Comparison of ENCODE assay signal across 9 mouse cellular contexts in the genomic region with DNA sequence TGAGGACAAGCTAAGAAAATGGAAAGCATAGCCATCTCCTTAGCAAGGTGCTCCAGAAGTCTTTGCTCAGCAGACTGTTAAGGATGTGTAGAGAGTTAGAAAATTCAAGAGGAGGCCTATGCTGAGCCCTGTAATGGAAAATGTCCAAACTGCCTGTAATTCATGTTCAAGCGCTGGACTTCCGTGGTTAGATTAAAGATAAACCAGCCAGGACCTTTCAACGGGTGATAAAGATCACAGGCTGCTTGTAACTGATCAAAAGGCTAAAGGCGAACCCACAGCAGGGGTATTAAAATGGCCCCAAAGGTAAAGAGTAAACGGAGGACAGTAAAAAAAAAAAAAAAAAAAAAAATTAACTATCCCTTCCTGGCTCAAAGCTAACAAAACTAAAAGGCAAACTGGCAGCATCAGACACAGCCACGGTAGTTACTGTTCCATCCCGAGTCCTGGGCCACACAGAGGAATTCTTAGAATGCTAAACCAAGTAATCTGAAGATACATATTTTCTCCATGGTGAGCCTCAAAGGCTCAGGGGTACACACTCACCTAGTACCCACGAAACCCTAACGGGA. TPM values are rescaled to one million over a fixed set of nuclear protein-coding genes. Genes with fewer than 3 reads are reported as not detected.
A peak's percentile ranks its signal among the peaks of the same experiment; 100 is the strongest.
DNase-seq lines count a peak whose midpoint lies in the region; ATAC-seq and TF ChIP-seq lines count a peak whose summit lies in the region.
"Had no signal": no experiment of that assay in that cellular context is flagged by ENCODE, and none has a peak within 500 bp of the region (broad histone marks: within the 10 kb centered on the region; RNA-seq: fewer than 3 reads in every experiment).

No protein-coding gene starts in this region.

- H3K36me3 ChIP-seq in hindbrain, embryonic 16.5 days (ENCODE audit: control insufficient read depth, insufficient read depth, low read length), result no peaks in the 10 kb centered on the region
- H3K36me3 ChIP-seq in liver, postnatal 0 days (replicated peaks; ENCODE audit: insufficient read depth, low read length), result no peaks in the 10 kb centered on the region

- H3K9me3 ChIP-seq in hindbrain, embryonic 16.5 days (ENCODE audit: control insufficient read depth, low read length), result no peaks in the 10 kb centered on the region
- no peaks in the 10 kb centered on the region for H3K9me3 ChIP-seq in liver, postnatal 0 days (ENCODE audit: low read length)

- no peaks in the 10 kb centered on the region for H3K27me3 ChIP-seq in hindbrain, embryonic 16.5 days (replicated peaks; ENCODE audit: control insufficient read depth, insufficient read depth, low read length)
- H3K27me3 ChIP-seq in liver, postnatal 0 days (ENCODE audit: insufficient read depth, low read length), result no peaks in the 10 kb centered on the region

- no peak for TF ChIP-seq EP300 in liver, postnatal 0 days (IDR thresholded peaks at IDR 0.05; ENCODE audit: low read depth)

- peak overlapping the region; percentile 81 for H3K4me2 ChIP-seq in hindbrain, embryonic 16.5 days (ENCODE audit: low read length)
- peak overlapping the region; percentile 71 for H3K4me2 ChIP-seq in liver, postnatal 0 days (ENCODE audit: low read depth, low read length)

- peak overlapping the region; percentile 99 for H3K27ac ChIP-seq in gastrocnemius, adult 2 months
- no peak overlapping the region; the same call in 1 of the 2 replicates for H3K27ac ChIP-seq in hindbrain, embryonic 16.5 days (ENCODE audit: low read depth, low read length)
- peak overlapping the region; percentile 90 for H3K27ac ChIP-seq in liver, postnatal 0 days (ENCODE audit: low read depth)

- DNase-seq in gastrocnemius, adult 2 months, result no peak
- DNase-seq in gastrocnemius, postnatal 36 days, result no peak
- DNase-seq in NIH3T3 (ENCODE audit: low read depth), result peak; percentile 40
- DNase-seq in liver, postnatal 0 days, result no peak
- DNase-seq in cerebellum, adult 11 months, result no peak

- H3K4me3 ChIP-seq in gastrocnemius, adult 2 months, result peak overlapping the region; percentile 99
- no peak overlapping the region for H3K4me3 ChIP-seq in hindbrain, embryonic 16.5 days (ENCODE audit: low read length)
- peak overlapping the region; percentile 67 for H3K4me3 ChIP-seq in liver, postnatal 0 days (ENCODE audit: low read depth, low read length)

- 75% methylated on average over 9 of the region's 9 CpGs for WGBS in hindbrain, embryonic 16.5 days
- 24% methylated on average over 9 of the region's 9 CpGs for WGBS in liver, postnatal 0 days (ENCODE audit: insufficient replicate concordance)

- peak overlapping the region; percentile 88 for H3K9ac ChIP-seq in hindbrain, embryonic 16.5 days (ENCODE audit: low read depth, low read length)
- peak overlapping the region; percentile 71 for H3K9ac ChIP-seq in liver, postnatal 0 days (replicated peaks)

- no peak for TF ChIP-seq CTCF in gastrocnemius, adult 2 months (IDR thresholded peaks at IDR 0.05)
- no peak for TF ChIP-seq CTCF in liver, postnatal 0 days (IDR thresholded peaks at IDR 0.05; ENCODE audit: low read depth)

- H3K4me1 ChIP-seq in hindbrain, embryonic 16.5 days (ENCODE audit: control insufficient read depth, insufficient read depth, low read depth, low read length), result peaks cover 28% of the 10 kb centered on the region
- peaks cover 42% of the 10 kb centered on the region for H3K4me1 ChIP-seq in liver, postnatal 0 days (ENCODE audit: insufficient read depth)

- no peak for ATAC-seq in hindbrain, embryonic 16.5 days
- ATAC-seq in liver, postnatal 0 days, result no peak
- no peak for ATAC-seq in megakaryocyte progenitor cell, adult 5-6 weeks (replicated peaks; ENCODE audit: poor library complexity)
- ATAC-seq in erythroid progenitor cell, adult 5-6 weeks (replicated peaks; ENCODE audit: low FRiP score, poor library complexity, severe bottlenecking), result no peak

- intact Hi-C loops in gastrocnemius, adult 2 months (cut with DNase I), result loop anchor here (2.0 kb wide), 1 partner anchor 14 kb away; no protein-coding TSS in a partner anchor
- intact Hi-C loops in gastrocnemius, postnatal 36 days (cut with DNase I), result no loop called here

RNA-seq across cellular contexts. Expression of a gene that starts 1.2 kb away (rescaled TPM):
- 10 to 100 TPM; 28.3 to 28.4 TPM for total RNA-seq in gastrocnemius, adult 2 months (2021)
- 10 to 100 TPM; 26.1 to 29.2 TPM for total RNA-seq in gastrocnemius, postnatal 36 days (2021)
- 24.3 and 25.7 TPM in 2 replicates for polyA plus RNA-seq in hindbrain, embryonic 16.5 days (2015; fragmentation: Nextera tagmentation; extraction: Ambion mirVana)
- 38.1 and 39.5 TPM in 2 replicates for polyA plus RNA-seq in liver, postnatal 0 days (2015; fragmentation: Nextera tagmentation; extraction: Ambion mirVana)
- 14.3 and 17.8 TPM in 2 replicates for total RNA-seq in megakaryocyte progenitor cell, adult 5-6 weeks (2015)
- 20.4 and 24.8 TPM in 2 replicates for total RNA-seq in megakaryocyte progenitor cell, adult 5-6 weeks (2017)
- 16.8 and 18.4 TPM in 2 replicates for total RNA-seq in erythroid progenitor cell, adult 5-6 weeks (2015; ENCODE audit: low replicate concordance)
- 4.1 and 7.6 TPM in 2 replicates for total RNA-seq in erythroid progenitor cell, adult 5-6 weeks (2017; ENCODE audit: low replicate concordance)

RNA-seq across cellular contexts. Expression of a gene that starts 15.0 kb away (rescaled TPM):
- 1 to 10 TPM; 7.4 to 9.1 TPM for total RNA-seq in gastrocnemius, adult 2 months (2021)
- 1 to 10 TPM; 7.2 to 8.3 TPM for total RNA-seq in gastrocnemius, postnatal 36 days (2021)
- 77.6 and 86.3 TPM in 2 replicates for polyA plus RNA-seq in hindbrain, embryonic 16.5 days (2015; fragmentation: Nextera tagmentation; extraction: Ambion mirVana)
- 26.0 and 27.3 TPM in 2 replicates for polyA plus RNA-seq in liver, postnatal 0 days (2015; fragmentation: Nextera tagmentation; extraction: Ambion mirVana)
- 4.1 and 6.2 TPM in 2 replicates for total RNA-seq in megakaryocyte progenitor cell, adult 5-6 weeks (2015)
- total RNA-seq in megakaryocyte progenitor cell, adult 5-6 weeks (2017), result 16.4 and 20.9 TPM in 2 replicates
- total RNA-seq in erythroid progenitor cell, adult 5-6 weeks (2015; ENCODE audit: low replicate concordance), result 0.42 TPM in 1 of 2 replicates, not detected in the other
- 4.2 and 11.6 TPM in 2 replicates for total RNA-seq in erythroid progenitor cell, adult 5-6 weeks (2017; ENCODE audit: low replicate concordance)

RNA-seq across cellular contexts. Expression of a gene that starts 39.9 kb away (rescaled TPM):
- total RNA-seq in gastrocnemius, adult 2 months (2021), result not detected
- not detected for total RNA-seq in gastrocnemius, postnatal 36 days (2021)
- polyA plus RNA-seq in hindbrain, embryonic 16.5 days (2015; fragmentation: Nextera tagmentation; extraction: Ambion mirVana), result not detected in 2 replicates
- not detected in 2 replicates for polyA plus RNA-seq in liver, postnatal 0 days (2015; fragmentation: Nextera tagmentation; extraction: Ambion mirVana)
- total RNA-seq in megakaryocyte progenitor cell, adult 5-6 weeks (2015), result not detected in 2 replicates
- total RNA-seq in megakaryocyte progenitor cell, adult 5-6 weeks (2017), result not detected in 2 replicates
- total RNA-seq in erythroid progenitor cell, adult 5-6 weeks (2015; ENCODE audit: low replicate concordance), result not detected in 2 replicates
- not detected in 2 replicates for total RNA-seq in erythroid progenitor cell, adult 5-6 weeks (2017; ENCODE audit: low replicate concordance)
- polyA plus RNA-seq: C2C12 had no signal
